Mouse (Mus musculus): ENCODE measurements at regions not wholly inside any gene's neighbourhood (a gene's known extent, or its start where the extent isn't known, plus 50 kb on each side); places are given as distances from the start of the nearest gene placed in this dataset.

GRCm38 (mm10) chr2:161470844-161471243 lies 362.0 kb upstream of the Chd6 start:
- no peaks in the 10 kb centered on the region for H3K9me3 ChIP-seq
- H3K27me3 ChIP-seq: 0 out of 2 replicates have a peak, but pooled peaks cover 3% of the 10 kb centered on the region
- no peak overlapping the region for H3K4me2 ChIP-seq (replicated peaks)
- H3K9ac ChIP-seq (replicated peaks): no peak overlapping the region
- ATAC-seq: no peak
- H3K36me3 ChIP-seq: no peaks in the 10 kb centered on the region
- no peak overlapping the region for H3K4me3 ChIP-seq (replicated peaks)
- no peaks in the 10 kb centered on the region for H3K4me1 ChIP-seq (replicated peaks)
- H3K27ac ChIP-seq: no peak overlapping the region
- 82% methylated on average over 5 of the region's 5 CpGs for WGBS

- Histone ChIP-seq H3K27me3 (0 out of 2 replicates have a peak, but pooled peaks cover 3% of the 10 kb centered on the region), H3K9me3 (no peaks in the 10 kb centered on the region), H3K9ac (replicated peaks) (no peak overlapping the region), H3K4me1 (replicated peaks) (no peaks in the 10 kb centered on the region), H3K4me2 (replicated peaks) (no peak overlapping the region), H3K36me3 (no peaks in the 10 kb centered on the region), H3K27ac (no peak overlapping the region), H3K4me3 (replicated peaks) (no peak overlapping the region)
- ATAC-seq: peak; percentile 72; the same call in 1 of the 2 replicates
- 35% methylated on average over 2 of the region's 2 CpGs for WGBS
Observed at GRCm38 (mm10) chr2:161470025-161470424, 361.1 kb upstream of the Chd6 start.

GRCm38 (mm10) chr2:161467035-161467434 lies 358.2 kb upstream of the Chd6 start:
- no peaks in the 10 kb centered on the region for H3K36me3 ChIP-seq
- no peak overlapping the region for H3K4me3 ChIP-seq (replicated peaks)
- no peak for ATAC-seq
- WGBS: 84% methylated on average over 1 of the region's 1 CpGs
- H3K4me2 ChIP-seq (replicated peaks): no peak overlapping the region
- H3K4me1 ChIP-seq (replicated peaks): no peaks in the 10 kb centered on the region
- H3K9me3 ChIP-seq: no peaks in the 10 kb centered on the region
- no peak overlapping the region for H3K27ac ChIP-seq
- no peak overlapping the region for H3K9ac ChIP-seq (replicated peaks)
- H3K27me3 ChIP-seq: 0 out of 2 replicates have a peak, but pooled peaks cover 3% of the 10 kb centered on the region

GRCm38 (mm10) chr2:161460600-161460999 lies 351.7 kb upstream of the Chd6 start:
- H3K9ac ChIP-seq (replicated peaks): no peak overlapping the region
- H3K4me1 ChIP-seq (replicated peaks): no peaks in the 10 kb centered on the region
- ATAC-seq: no peak
- no peaks in the 10 kb centered on the region for H3K36me3 ChIP-seq
- no peak overlapping the region for H3K4me2 ChIP-seq (replicated peaks)
- no peak overlapping the region for H3K4me3 ChIP-seq (replicated peaks)
- H3K9me3 ChIP-seq: no peaks in the 10 kb centered on the region
- H3K27me3 ChIP-seq: no peaks in the 10 kb centered on the region
- 93% methylated on average over 4 of the region's 4 CpGs for WGBS
- H3K27ac ChIP-seq: no peak overlapping the region

- H3K4me3 ChIP-seq (replicated peaks): no peak overlapping the region
- H3K4me1 ChIP-seq (replicated peaks): no peaks in the 10 kb centered on the region
- ATAC-seq: no peak
- no peak overlapping the region for H3K9ac ChIP-seq (replicated peaks)
- H3K4me2 ChIP-seq (replicated peaks): no peak overlapping the region
- H3K9me3 ChIP-seq: no peaks in the 10 kb centered on the region
- H3K36me3 ChIP-seq: no peaks in the 10 kb centered on the region
- H3K27me3 ChIP-seq: no peaks in the 10 kb centered on the region
- whole genome bisulfite sequencing: 75% methylated on average over 6 of the region's 6 CpGs
- no peak overlapping the region for H3K27ac ChIP-seq
Observed at GRCm38 (mm10) chr2:161454466-161454865, 345.6 kb upstream of the Chd6 start.

- Histone ChIP-seq H3K9me3 (no peaks in the 10 kb centered on the region), H3K4me2 (replicated peaks) (0 out of 2 replicates have a peak overlapping the region, but pooled peaks have one; percentile 11), H3K27ac (no peak overlapping the region), H3K4me3 (replicated peaks) (no peak overlapping the region), H3K4me1 (replicated peaks) (peaks cover 7% of the 10 kb centered on the region; the same call in 1 of the 2 replicates), H3K9ac (replicated peaks) (no peak overlapping the region), H3K36me3 (no peaks in the 10 kb centered on the region), H3K27me3 (no peaks in the 10 kb centered on the region)
- peak; percentile 65; the same call in 1 of the 2 replicates for ATAC-seq
- WGBS: 20% methylated on average over 9 of the region's 9 CpGs
Observed at GRCm38 (mm10) chr2:161433816-161434215, 324.9 kb upstream of the Chd6 start.

- ATAC-seq: no peak
- no peak overlapping the region for H3K27ac ChIP-seq
- no peaks in the 10 kb centered on the region for H3K36me3 ChIP-seq
- H3K4me2 ChIP-seq (replicated peaks): no peak overlapping the region
- no peaks in the 10 kb centered on the region for H3K9me3 ChIP-seq
- no peak overlapping the region for H3K4me3 ChIP-seq (replicated peaks)
- H3K4me1 ChIP-seq (replicated peaks): peaks cover 7% of the 10 kb centered on the region; the same call in 1 of the 2 replicates
- WGBS: 77% methylated on average over 3 of the region's 3 CpGs
- no peak overlapping the region for H3K9ac ChIP-seq (replicated peaks)
- no peaks in the 10 kb centered on the region for H3K27me3 ChIP-seq
Observed at GRCm38 (mm10) chr2:161429294-161429693, 320.4 kb upstream of the Chd6 start.

- H3K27ac ChIP-seq: no peak overlapping the region
- no peaks in the 10 kb centered on the region for H3K4me1 ChIP-seq (replicated peaks)
- H3K4me2 ChIP-seq (replicated peaks): no peak overlapping the region
- no peaks in the 10 kb centered on the region for H3K36me3 ChIP-seq
- 41% methylated on average over 3 of the region's 3 CpGs for WGBS
- ATAC-seq: no peak
- H3K4me3 ChIP-seq (replicated peaks): no peak overlapping the region
- H3K9me3 ChIP-seq: no peaks in the 10 kb centered on the region
- no peaks in the 10 kb centered on the region for H3K27me3 ChIP-seq
- H3K9ac ChIP-seq (replicated peaks): no peak overlapping the region
Observed at GRCm38 (mm10) chr2:161425587-161425986, 316.7 kb upstream of the Chd6 start.

GRCm38 (mm10) chr2:161418062-161418461 lies 309.2 kb upstream of the Chd6 start:
- H3K27me3 ChIP-seq: 0 out of 2 replicates have a peak, but pooled peaks cover 3% of the 10 kb centered on the region
- no peaks in the 10 kb centered on the region for H3K9me3 ChIP-seq
- no peak overlapping the region for H3K27ac ChIP-seq
- no peak for ATAC-seq
- H3K9ac ChIP-seq (replicated peaks): no peak overlapping the region
- H3K4me1 ChIP-seq (replicated peaks): peaks cover 10% of the 10 kb centered on the region; the same call in 1 of the 2 replicates
- H3K4me3 ChIP-seq (replicated peaks): no peak overlapping the region
- H3K36me3 ChIP-seq: no peaks in the 10 kb centered on the region
- H3K4me2 ChIP-seq (replicated peaks): no peak overlapping the region
- 85% methylated on average over 7 of the region's 7 CpGs for whole genome bisulfite sequencing

- peaks cover 10% of the 10 kb centered on the region; the same call in 1 of the 2 replicates for H3K4me1 ChIP-seq (replicated peaks)
- no peaks in the 10 kb centered on the region for H3K36me3 ChIP-seq
- no peak overlapping the region for H3K4me3 ChIP-seq (replicated peaks)
- 48% methylated on average over 13 of the region's 13 CpGs for WGBS
- no peak overlapping the region for H3K4me2 ChIP-seq (replicated peaks)
- no peak for ATAC-seq
- H3K9ac ChIP-seq (replicated peaks): no peak overlapping the region
- H3K9me3 ChIP-seq: no peaks in the 10 kb centered on the region
- no peak overlapping the region for H3K27ac ChIP-seq
- 0 out of 2 replicates have a peak, but pooled peaks cover 3% of the 10 kb centered on the region for H3K27me3 ChIP-seq
Observed at GRCm38 (mm10) chr2:161416218-161416927, 307.5 kb upstream of the Chd6 start.

- Histone ChIP-seq H3K4me1 (replicated peaks) (0 out of 2 replicates have a peak, but pooled peaks cover 6% of the 10 kb centered on the region), H3K9ac (replicated peaks) (no peak overlapping the region), H3K9me3 (no peaks in the 10 kb centered on the region), H3K4me3 (replicated peaks) (no peak overlapping the region), H3K27ac (no peak overlapping the region), H3K4me2 (replicated peaks) (no peak overlapping the region), H3K27me3 (no peaks in the 10 kb centered on the region), H3K36me3 (no peaks in the 10 kb centered on the region)
- ATAC-seq: no peak
- 93% methylated on average over 1 of the region's 1 CpGs for WGBS
Observed at GRCm38 (mm10) chr2:161408306-161408705, 299.4 kb upstream of the Chd6 start.

GRCm38 (mm10) chr2:161405847-161406384 lies 297.0 kb upstream of the Chd6 start:
- ATAC-seq: no peak
- no peaks in the 10 kb centered on the region for H3K27me3 ChIP-seq
- H3K27ac ChIP-seq: no peak overlapping the region
- H3K36me3 ChIP-seq: no peaks in the 10 kb centered on the region
- no peak overlapping the region for H3K4me2 ChIP-seq (replicated peaks)
- H3K9me3 ChIP-seq: no peaks in the 10 kb centered on the region
- 0 out of 2 replicates have a peak, but pooled peaks cover under 1% of the 10 kb centered on the region for H3K4me1 ChIP-seq (replicated peaks)
- no peak overlapping the region for H3K9ac ChIP-seq (replicated peaks)
- H3K4me3 ChIP-seq (replicated peaks): no peak overlapping the region
- WGBS: 59% methylated on average over 1 of the region's 1 CpGs
